Mouse (Mus musculus): ENCODE results near the gene Gm20683. TPM values are rescaled to one million over a fixed set of nuclear protein-coding genes. Genes with fewer than 3 reads are reported as not detected.

Gm20683 gene
- polyA plus RNA-seq, 1 experiment from 2014 or later: 1.7 TPM

GRCm38 (mm10) chr17:25791843-25792527 is 49.6 kb downstream of the Gm20683 start:
- under 1% methylated on average over 45 of the region's 45 CpGs for WGBS
- H3K4me1 ChIP-seq: peaks cover 63% of the 10 kb centered on the region
- H3K36me3 ChIP-seq: peaks cover 57% of the 10 kb centered on the region
- peak overlapping the region; percentile 85 for H3K4me3 ChIP-seq
- peak overlapping the region; percentile 96 for H3K27ac ChIP-seq (replicated peaks)
- H3K27me3 ChIP-seq (ENCODE audit: low read depth, poor library complexity, severe bottlenecking): no peaks in the 10 kb centered on the region
- DNase-seq (ENCODE audit: low spot score): peak; percentile 86
- H3K9me3 ChIP-seq (replicated peaks): no peaks in the 10 kb centered on the region

DNA sequence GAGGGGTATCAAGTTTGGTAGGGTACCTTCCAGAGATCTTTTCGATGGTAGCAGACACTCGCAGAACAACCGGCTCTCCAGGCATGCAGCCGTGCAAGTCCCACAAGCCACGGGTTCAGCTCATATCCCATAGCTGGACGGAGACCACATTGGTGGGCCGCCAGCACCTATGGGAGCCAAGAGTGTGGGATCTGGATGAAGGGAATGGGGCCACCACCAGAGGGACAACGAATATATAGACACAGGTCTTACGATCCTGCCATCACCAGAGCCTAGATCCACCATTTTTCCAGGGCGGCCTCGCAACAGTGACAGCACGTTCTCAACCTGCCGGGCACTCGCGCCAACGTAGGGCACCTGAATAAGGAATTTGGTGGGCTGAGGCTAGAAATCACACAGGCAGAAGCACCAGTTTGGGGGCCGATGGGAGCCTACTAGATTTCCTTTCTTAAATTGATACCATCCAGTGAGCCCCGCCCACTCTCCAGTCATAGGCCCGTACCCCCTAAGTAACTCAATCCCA is 50.2 kb downstream of the Gm20683 start:
- Histone ChIP-seq H3K9me3 (replicated peaks) (no peaks in the 10 kb centered on the region), H3K4me3 (peak overlapping the region; percentile 85), H3K27me3 (ENCODE audit: low read depth, poor library complexity, severe bottlenecking) (no peaks in the 10 kb centered on the region), H3K36me3 (peaks cover 60% of the 10 kb centered on the region), H3K4me1 (peaks cover 61% of the 10 kb centered on the region), H3K27ac (replicated peaks) (peak overlapping the region; percentile 96)
- DNase-seq (ENCODE audit: low spot score): peak; percentile 43
- 36% methylated on average over 19 of the region's 19 CpGs for WGBS

- peaks cover 61% of the 10 kb centered on the region for H3K36me3 ChIP-seq
- H3K9me3 ChIP-seq (replicated peaks): no peaks in the 10 kb centered on the region
- no peaks in the 10 kb centered on the region for H3K27me3 ChIP-seq (ENCODE audit: low read depth, poor library complexity, severe bottlenecking)
- no peak overlapping the region for H3K4me3 ChIP-seq
- no peak for DNase-seq (ENCODE audit: low spot score)
- peaks cover 49% of the 10 kb centered on the region for H3K4me1 ChIP-seq
- no peak overlapping the region for H3K27ac ChIP-seq (replicated peaks)
- WGBS: 93% methylated on average over 9 of the region's 9 CpGs
These were observed 54.6 kb downstream of the Gm20683 start for GRCm38 (mm10) chr17:25786781-25787504.

DNA sequence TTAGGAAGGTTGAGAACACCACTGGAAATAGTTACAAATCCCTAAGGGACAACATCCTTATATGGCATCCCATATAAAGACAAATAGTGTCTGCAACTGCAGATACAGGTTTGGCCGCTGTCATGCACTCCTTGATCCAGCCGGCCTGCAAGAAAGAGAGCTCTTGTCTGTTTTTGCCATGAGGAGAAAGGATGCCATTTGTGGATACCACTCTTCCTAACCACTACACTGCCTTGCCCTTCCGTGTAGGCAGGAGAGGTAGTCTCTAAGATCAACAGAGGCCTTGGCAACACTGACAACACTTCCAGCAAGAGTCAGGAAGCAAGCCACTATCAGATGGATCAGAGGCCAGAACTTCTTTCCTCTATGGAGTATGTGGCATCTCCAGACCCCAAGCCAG is 55.3 kb downstream of the Gm20683 start, which contains the start of gene Ccdc78:
Gene Ccdc78 (plus strand): TSS at position 301 of the 400 bp plus-strand sequence.
- no peaks in the 10 kb centered on the region for H3K9me3 ChIP-seq (replicated peaks)
- no peaks in the 10 kb centered on the region for H3K27me3 ChIP-seq (ENCODE audit: low read depth, poor library complexity, severe bottlenecking)
- H3K27ac ChIP-seq (replicated peaks): peak within 1 kb of the TSS; percentile 96
- H3K4me3 ChIP-seq: peak within 1 kb of the TSS; percentile 77
- DNase-seq (ENCODE audit: low spot score): no peak
- H3K4me1 ChIP-seq: peaks cover 44% of the 10 kb centered on the region
- H3K36me3 ChIP-seq: peaks cover 68% of the 10 kb centered on the region
- WGBS: 85% methylated on average over 3 of the region's 3 CpGs

- Histone ChIP-seq H3K4me1 (peaks cover 38% of the 10 kb centered on the region), H3K4me3 (peak within 1 kb of the TSS; percentile 77), H3K9me3 (replicated peaks) (no peaks in the 10 kb centered on the region), H3K27ac (replicated peaks) (peak within 1 kb of the TSS; percentile 96), H3K27me3 (ENCODE audit: low read depth, poor library complexity, severe bottlenecking) (no peaks in the 10 kb centered on the region), H3K36me3 (peaks cover 73% of the 10 kb centered on the region)
- under 1% methylated on average over 23 of the region's 23 CpGs for WGBS
- DNase-seq (ENCODE audit: low spot score): peak; percentile 98
These were observed 56.2 kb downstream of the Gm20683 start, which contains the start of gene Haghl for GRCm38 (mm10) chr17:25785281-25785745. TSS of gene Haghl (minus strand) at chr17:25785673.

Small RNA genes lying within 50 kb of the gene (microRNA-seq; reads per million reads assigned to microRNA genes)
- not detected for gene Mir3082

Other genes with a start within 250 kb of the Gm20683 start
- gene Gng13, start 124.6 kb downstream of the Gm20683 start, polyA plus RNA-seq (2016; fragmentation: Nextera tagmentation; extraction: Ambion mirVana): 0.51 and 0.77 TPM in 2 replicates
- 55.9 and 58.9 TPM in 2 replicates for gene Chtf18, start 114.3 kb downstream of the Gm20683 start, polyA plus RNA-seq (2016; fragmentation: Nextera tagmentation; extraction: Ambion mirVana)
- 22.5 and 24.7 TPM in 2 replicates for gene Rpusd1, start 114.1 kb downstream of the Gm20683 start, polyA plus RNA-seq (2016; fragmentation: Nextera tagmentation; extraction: Ambion mirVana)
- gene Mslnl, start 105.7 kb downstream of the Gm20683 start, polyA plus RNA-seq (2016; fragmentation: Nextera tagmentation; extraction: Ambion mirVana): not detected in 2 replicates
- gene Msln, start 87.4 kb downstream of the Gm20683 start, polyA plus RNA-seq (2016; fragmentation: Nextera tagmentation; extraction: Ambion mirVana): 0.16 TPM in 1 of 2 replicates, not detected in the other
- gene Narfl, start 68.0 kb downstream of the Gm20683 start, polyA plus RNA-seq (2016; fragmentation: Nextera tagmentation; extraction: Ambion mirVana): 28.1 and 29.5 TPM in 2 replicates
- gene Haghl, start 56.1 kb downstream of the Gm20683 start, polyA plus RNA-seq (2016; fragmentation: Nextera tagmentation; extraction: Ambion mirVana): 75.8 and 103 TPM in 2 replicates
- 0.79 and 1.2 TPM in 2 replicates for gene Ccdc78, start 55.2 kb downstream of the Gm20683 start, polyA plus RNA-seq (2016; fragmentation: Nextera tagmentation; extraction: Ambion mirVana)
- 71.8 and 88.0 TPM in 2 replicates for gene Fam173a, start 48.9 kb downstream of the Gm20683 start, polyA plus RNA-seq (2016; fragmentation: Nextera tagmentation; extraction: Ambion mirVana)
- 2.9 TPM in 1 of 2 replicates, not detected in the other for gene AC134908.4, start 46.1 kb downstream of the Gm20683 start, polyA plus RNA-seq (2016; fragmentation: Nextera tagmentation; extraction: Ambion mirVana)
- 174 and 205 TPM in 2 replicates for gene Metrn, start 44.6 kb downstream of the Gm20683 start, polyA plus RNA-seq (2016; fragmentation: Nextera tagmentation; extraction: Ambion mirVana)
- 9.3 and 12.4 TPM in 2 replicates for gene Fbxl16, start 32.7 kb downstream of the Gm20683 start, polyA plus RNA-seq (2016; fragmentation: Nextera tagmentation; extraction: Ambion mirVana)
- gene Wdr24, start 18.1 kb downstream of the Gm20683 start, polyA plus RNA-seq (2016; fragmentation: Nextera tagmentation; extraction: Ambion mirVana): 31.7 and 32.2 TPM in 2 replicates
- gene Jmjd8, start 12.9 kb downstream of the Gm20683 start, polyA plus RNA-seq (2016; fragmentation: Nextera tagmentation; extraction: Ambion mirVana): 58.7 and 68.4 TPM in 2 replicates
- gene Stub1, start 8.4 kb downstream of the Gm20683 start, polyA plus RNA-seq (2016; fragmentation: Nextera tagmentation; extraction: Ambion mirVana): 381 and 403 TPM in 2 replicates
- gene Rhbdl1, start 4.5 kb downstream of the Gm20683 start, polyA plus RNA-seq (2016; fragmentation: Nextera tagmentation; extraction: Ambion mirVana): 1.7 and 2.7 TPM in 2 replicates
- 23.9 and 25.2 TPM in 2 replicates for gene Rhot2, start 3.1 kb upstream of the Gm20683 start, polyA plus RNA-seq (2016; fragmentation: Nextera tagmentation; extraction: Ambion mirVana)
- 53.4 and 53.9 TPM in 2 replicates for gene Wdr90, start 19.7 kb upstream of the Gm20683 start, polyA plus RNA-seq (2016; fragmentation: Nextera tagmentation; extraction: Ambion mirVana)
- gene Mcrip2, start 27.0 kb upstream of the Gm20683 start, polyA plus RNA-seq (2016; fragmentation: Nextera tagmentation; extraction: Ambion mirVana): 9.9 and 17.1 TPM in 2 replicates
- gene Mettl26, start 33.3 kb upstream of the Gm20683 start, polyA plus RNA-seq (2016; fragmentation: Nextera tagmentation; extraction: Ambion mirVana): 74.3 and 80.4 TPM in 2 replicates
- 6.1 and 19.7 TPM in 2 replicates for gene Wfikkn1, start 39.1 kb upstream of the Gm20683 start, polyA plus RNA-seq (2016; fragmentation: Nextera tagmentation; extraction: Ambion mirVana)
- 29.8 and 33.6 TPM in 2 replicates for gene Rab40c, start 78.0 kb upstream of the Gm20683 start, polyA plus RNA-seq (2016; fragmentation: Nextera tagmentation; extraction: Ambion mirVana)
- gene Pigq, start 103.2 kb upstream of the Gm20683 start, polyA plus RNA-seq (2016; fragmentation: Nextera tagmentation; extraction: Ambion mirVana): 64.8 and 67.8 TPM in 2 replicates
- 0.34 TPM in 1 of 2 replicates, not detected in the other for gene Nhlrc4, start 103.2 kb upstream of the Gm20683 start, polyA plus RNA-seq (2016; fragmentation: Nextera tagmentation; extraction: Ambion mirVana)
- 0.06 and 0.19 TPM in 2 replicates for gene A930017K11Rik, start 110.8 kb upstream of the Gm20683 start, polyA plus RNA-seq (2016; fragmentation: Nextera tagmentation; extraction: Ambion mirVana)
- gene Capn15, start 144.0 kb upstream of the Gm20683 start, polyA plus RNA-seq (2016; fragmentation: Nextera tagmentation; extraction: Ambion mirVana): 27.6 and 29.5 TPM in 2 replicates
- gene Rab11fip3, start 227.8 kb upstream of the Gm20683 start, polyA plus RNA-seq (2016; fragmentation: Nextera tagmentation; extraction: Ambion mirVana): 20.6 and 26.9 TPM in 2 replicates
- gene Decr2, start 248.6 kb upstream of the Gm20683 start, polyA plus RNA-seq (2016; fragmentation: Nextera tagmentation; extraction: Ambion mirVana): 27.8 and 28.2 TPM in 2 replicates